Mouse (Mus musculus): ENCODE measurements around the gene Hepacam2. TPM values are rescaled to one million over a fixed set of nuclear protein-coding genes. Genes with fewer than 3 reads are reported as not detected.
"Not testable (repeated sequence)": the region's sequence is repeated elsewhere in the genome, so short reads cannot be mapped to it uniquely, and the experiment has no call there.

Gene Hepacam2
- polyA plus RNA-seq, 2 experiments from 2014 or later = 0.46 TPM; not detected in 1

GRCm38 (mm10) chr6:3463026-3463425 is 35.1 kb downstream of the Hepacam2 start:
- ATAC-seq = no peak

DNA sequence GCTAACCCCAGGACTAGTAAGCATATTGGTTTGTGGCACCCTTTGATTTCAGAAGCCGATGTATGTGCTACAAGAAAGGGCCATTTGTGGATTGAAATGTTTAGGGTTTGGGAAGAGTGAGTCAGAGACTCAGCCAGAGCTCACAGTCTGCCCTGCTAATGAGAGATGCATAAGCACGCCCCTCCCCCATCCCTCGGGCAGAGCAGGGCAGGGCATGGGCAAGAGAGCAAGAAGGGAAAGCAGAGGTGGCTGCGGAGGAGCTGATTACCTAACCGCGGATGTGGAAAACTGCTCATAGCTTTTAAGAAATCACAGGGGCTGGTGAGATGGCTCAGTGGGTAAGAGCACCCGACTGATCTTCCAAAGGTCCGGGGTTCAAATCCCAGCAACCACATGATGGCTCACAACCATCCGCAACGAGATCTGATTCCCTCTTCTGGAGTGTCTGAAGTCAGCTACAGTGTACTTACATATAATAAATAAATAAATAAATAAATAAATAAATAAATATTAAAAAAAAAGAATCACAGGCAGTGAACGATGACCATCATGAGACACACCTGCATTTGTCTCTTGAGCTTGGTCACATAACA is 42.1 kb downstream of the Hepacam2 start:
- ATAC-seq = no peak

GRCm38 (mm10) chr6:3454421-3454820 is 43.7 kb downstream of the Hepacam2 start:
- no peak for ATAC-seq

DNA sequence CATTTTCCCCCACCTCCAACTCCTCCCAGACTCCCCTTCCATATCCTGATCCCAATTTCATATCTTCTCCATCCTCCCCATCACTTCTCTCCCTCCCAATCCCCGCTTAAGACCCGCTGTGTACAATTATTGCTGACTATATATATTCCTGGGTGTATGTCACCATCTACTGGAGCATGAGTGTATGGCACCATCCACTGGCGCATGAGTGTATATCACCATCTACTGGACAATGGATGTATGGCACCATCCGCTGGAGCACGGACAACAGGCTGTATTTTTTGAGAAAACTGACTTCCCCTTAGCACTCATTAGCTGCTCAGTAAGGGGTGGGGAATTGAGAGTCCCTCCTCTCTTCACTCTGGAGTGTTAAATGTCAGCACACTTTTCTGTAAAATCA is 50.7 kb downstream of the Hepacam2 start:
- peak; percentile 100 for ATAC-seq

DNA sequence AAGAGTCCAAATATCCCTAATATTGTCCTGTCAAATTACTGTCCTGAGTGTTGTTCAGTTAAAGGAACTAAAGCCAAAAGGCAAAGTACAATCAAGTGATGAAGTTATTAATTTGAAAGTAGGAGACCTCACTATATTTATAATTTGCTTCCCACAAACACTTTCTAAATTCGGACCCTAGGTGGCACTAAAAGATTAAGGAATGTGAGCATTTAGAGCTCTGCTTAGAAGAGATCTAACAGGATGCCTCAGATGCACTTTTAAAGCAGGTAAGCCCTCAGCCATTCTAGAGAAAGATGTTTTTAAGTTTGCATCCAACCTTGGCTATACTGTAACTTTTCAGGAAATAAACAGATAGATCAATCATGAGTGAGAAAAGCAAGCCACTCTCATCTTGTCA is 54.2 kb downstream of the Hepacam2 start:
- no peak for ATAC-seq

DNA sequence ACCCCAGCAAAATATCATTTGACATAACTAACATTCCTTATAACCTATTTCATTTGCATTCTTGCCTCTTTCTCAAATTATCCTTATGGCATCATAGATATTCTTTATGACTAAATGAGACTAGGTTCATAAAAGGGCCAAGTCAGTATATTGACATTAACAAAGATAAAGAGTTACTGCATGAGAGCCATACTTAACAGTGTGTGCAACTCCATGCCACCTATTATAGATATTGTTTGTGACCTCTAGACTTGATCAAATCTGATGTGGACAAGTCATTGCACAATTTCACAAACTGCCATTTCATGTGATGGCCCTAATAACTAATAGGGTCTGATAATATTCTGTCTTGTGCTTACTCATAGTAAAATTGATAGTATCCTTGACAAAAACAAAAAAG is 62.0 kb downstream of the Hepacam2 start:
- no peak for ATAC-seq

GRCm38 (mm10) chr6:3430976-3431375 is 67.1 kb downstream of the Hepacam2 start:
- not testable (repeated sequence) for ATAC-seq

DNA sequence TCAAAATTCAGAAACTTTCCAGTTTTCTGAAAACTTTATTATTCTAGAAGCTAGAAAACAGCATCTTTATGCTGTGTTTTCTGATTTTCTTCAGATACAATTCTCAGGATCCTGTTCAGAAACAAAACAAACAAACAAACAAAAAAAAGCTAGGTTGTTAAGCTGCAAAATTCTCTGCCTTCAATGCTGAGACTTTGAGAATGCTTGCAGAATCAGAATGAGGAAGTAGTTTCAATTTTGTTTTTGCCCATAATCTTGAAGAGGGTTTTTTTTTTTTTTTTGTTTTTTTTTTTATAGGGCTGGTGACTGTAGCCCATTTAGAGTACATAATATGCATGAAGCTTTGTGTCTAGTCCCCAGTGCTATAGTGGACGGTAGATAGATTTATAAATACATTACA is 71.1 kb downstream of the Hepacam2 start:
- ATAC-seq = no peak

- ATAC-seq = peak; percentile 22
Measured at GRCm38 (mm10) chr6:3425333-3425732, 72.8 kb downstream of the Hepacam2 start.

GRCm38 (mm10) chr6:3424613-3425277 is 73.4 kb downstream of the Hepacam2 start:
- ATAC-seq = peak; percentile 68

Other genes with a start within 250 kb of the Hepacam2 start
- gene Samd9l, start 98.7 kb downstream of the Hepacam2 start, polyA plus RNA-seq (2017; shearing (Covaris generic)) = 100 to 1,000 TPM; 100 to 115 TPM
- 10 to 100 TPM; 14.9 to 20.5 TPM for gene Vps50, start 84 bp upstream of the Hepacam2 start, polyA plus RNA-seq (2017; shearing (Covaris generic))